Mouse (Mus musculus) testis, adult 2 months (tissue): ENCODE results near the gene Ghitm.

Experiments used
- CTCF ChIP-seq: fragments of 200-500 bp; IDR thresholded peaks from 2 replicates; pipeline ENCODE4 v1.5.1; 2012; ENCODE audit warnings: low read depth, mild to moderate bottlenecking, inconsistent platforms, low read length, moderate library complexity; ENCODE audit not compliant: control insufficient read depth, insufficient read depth, insufficient replicate concordance
- POLR2A ChIP-seq: fragments of 200-500 bp; IDR thresholded peaks from 2 replicates; pipeline ENCODE4 v1.6.1; 2012; ENCODE audit warnings: low read depth, mild to moderate bottlenecking, inconsistent platforms, low read length, moderate library complexity; ENCODE audit not compliant: control insufficient read depth

- no peak for TF ChIP-seq CTCF
- TF ChIP-seq POLR2A = no peak
These were observed 51.3 kb downstream of the Ghitm start for GRCm38 (mm10) chr14:37083755-37084154.
